Mouse (Mus musculus) large intestine, adult 2 months (tissue): Measurements from ENCODE around the gene Gm13304. TPM values are rescaled to one million over a fixed set of nuclear protein-coding genes. Genes with fewer than 3 reads are reported as not detected.
"Not testable (repeated sequence)": the region's sequence is repeated elsewhere in the genome, so short reads cannot be mapped to it uniquely, and the experiment has no call there.

ENCODE experiments used
- DNase-seq: peaks from one replicate; pipeline ENCODE4 v3.0.0-alpha.2; 2012; ENCODE audit warnings: low read depth, low spot score
- WGBS: fragments of 180-500 bp; shearing (Covaris S2); methylation state at CpG from one replicate; pipeline ENCODE4 v1.1.7; 2018; 5-methylcytosine and 5-hydroxymethylcytosine counted together
- polyA plus RNA-seq: library from polyadenylated mRNA; depleted of rRNA; stranded (reverse); fragments of >200 nt; gene quantifications from 2 replicates; pipeline ENCODE4 v1.2.3, GENCODE M21; 2012; rRNA removed

Gene Gm13304
- polyA plus RNA-seq: not detected in 2 replicates

GRCm38 (mm10) chr4:42114517-42114916 lies at the start of gene Gm13304:
Gene Gm13304 (plus strand): TSS chr4:42114817.
- WGBS: no CpG with 5 or more reads among the region's 5 CpGs
- not testable (repeated sequence) for DNase-seq

- not testable (repeated sequence) for DNase-seq
- WGBS: no CpG with 5 or more reads among the region's 2 CpGs
Observed at GRCm38 (mm10) chr4:42090907-42091306, 23.7 kb upstream of the Gm13304 start, which contains the start of gene Gm3893. Gene Gm3893 (plus strand): TSS chr4:42091207.

- WGBS: no CpG with 5 or more reads among the region's 9 CpGs
- DNase-seq: not testable (repeated sequence)
Observed at GRCm38 (mm10) chr4:42153136-42153535, 38.5 kb downstream of the Gm13304 start, which contains the start of gene Gm13306. Gene Gm13306 (plus strand): TSS chr4:42153436.

Other genes starting within 250 kb of the Gm13304 start
- gene Gm21541, start 211.2 kb upstream of the Gm13304 start, polyA plus RNA-seq: 2.0 TPM in 1 of 2 replicates, not detected in the other
- gene Gm20878, start 173.2 kb upstream of the Gm13304 start, polyA plus RNA-seq: 0.22 and 0.26 TPM in 2 replicates
- not detected in 2 replicates for gene Fam205a4, start 148.8 kb upstream of the Gm13304 start, polyA plus RNA-seq
- not detected in 2 replicates for gene Gm21093, start 80.1 kb upstream of the Gm13304 start, polyA plus RNA-seq
- gene Gm3893, start 23.6 kb upstream of the Gm13304 start, polyA plus RNA-seq: not detected in 2 replicates
- not detected in 2 replicates for gene Gm13306, start 38.6 kb downstream of the Gm13304 start, polyA plus RNA-seq
- not detected in 2 replicates for gene Gm13305, start 53.8 kb downstream of the Gm13304 start, polyA plus RNA-seq
- not detected in 2 replicates for gene Gm10600, start 125.8 kb downstream of the Gm13304 start, polyA plus RNA-seq
- 0.51 TPM in 1 of 2 replicates, not detected in the other for gene Ccl21b, start 140.9 kb downstream of the Gm13304 start, polyA plus RNA-seq
- gene Gm21953, start 179.4 kb downstream of the Gm13304 start, polyA plus RNA-seq: not detected in 2 replicates
- 0.05 TPM in 2 replicates for gene Fam205a3, start 203.5 kb downstream of the Gm13304 start, polyA plus RNA-seq